Mouse (Mus musculus) heart, embryonic 14.5 days (tissue): Measurements from ENCODE around the gene Skint8. TPM values are rescaled to one million over a fixed set of nuclear protein-coding genes. Genes with fewer than 3 reads are reported as not detected.

ENCODE experiments used
- ATAC-seq: fragments of 200-750 bp; cut with Nextera tagmentation; 2 replicates; pipeline ENCODE4 v1.8.0; 2017; ENCODE audit warnings: low read depth, moderate TSS enrichment; ENCODE audit not compliant: insufficient number of reproducible peaks, insufficient read depth, low FRiP score
- H3K27ac ChIP-seq, 2 experiments: fragments of 200-500 bp in 1 of 2; fragments of 300-500 bp in 1 of 2; sonication (generic) in 1 of 2; replicated peaks in 1 of 2; 2 replicates each; pipeline ENCODE4 v1.5.1; 2012 to 2014; ENCODE audit warnings: low read depth in 2 of 2, low read length in 2 of 2, control low read depth in 1 of 2, mild to moderate bottlenecking in 1 of 2, mixed read lengths in 1 of 2; ENCODE audit not compliant: control insufficient read depth in 1 of 2, insufficient read depth in 1 of 2
- H3K27me3 ChIP-seq: fragments of 300-500 bp; sonication (generic); 2 replicates; pipeline ENCODE4 v1.6.1; 2014; ENCODE audit warnings: mild to moderate bottlenecking, low read length, control low read depth; ENCODE audit not compliant: control insufficient read depth, insufficient read depth
- H3K36me3 ChIP-seq: fragments of 300-500 bp; sonication (generic); 2 replicates; pipeline ENCODE4 v1.6.1; 2014; ENCODE audit warnings: mild to moderate bottlenecking, control low read depth, low read length, mixed read lengths; ENCODE audit not compliant: control insufficient read depth, insufficient read depth
- H3K4me1 ChIP-seq, 2 experiments: fragments of 200-500 bp in 1 of 2; fragments of 300-500 bp in 1 of 2; sonication (generic) in 1 of 2; 2 replicates each; pipeline ENCODE4 v1.6.1; 2012 to 2014; ENCODE audit warnings: low read length in 2 of 2, control low read depth in 1 of 2, mixed read lengths in 1 of 2; ENCODE audit not compliant: control insufficient read depth in 2 of 2, insufficient read depth in 2 of 2
- H3K4me2 ChIP-seq: fragments of 300-500 bp; sonication (generic); 2 replicates; pipeline ENCODE4 v1.6.1; 2014; ENCODE audit warnings: mild to moderate bottlenecking, low read length
- H3K4me3 ChIP-seq, 2 experiments: fragments of 200-500 bp in 1 of 2; fragments of 300-500 bp in 1 of 2; sonication (generic) in 1 of 2; 2 replicates each; pipeline ENCODE4 v1.5.1; 2012 to 2014; ENCODE audit warnings: low read length in 2 of 2, mild to moderate bottlenecking in 2 of 2, control low read depth in 1 of 2, low read depth in 1 of 2, moderate library complexity in 1 of 2; ENCODE audit not compliant: control insufficient read depth in 1 of 2, insufficient read depth in 1 of 2
- H3K9ac ChIP-seq: fragments of 300-500 bp; sonication (generic); 2 replicates; pipeline ENCODE4 v1.6.1; 2014; ENCODE audit warnings: mild to moderate bottlenecking, low read length
- H3K9me3 ChIP-seq: fragments of 300-500 bp; sonication (generic); 2 replicates; pipeline ENCODE4 v1.6.1; 2016; ENCODE audit warnings: low read length, control low read depth; ENCODE audit not compliant: control insufficient read depth
- WGBS: fragments of 180-500 bp; shearing (Covaris S2); extraction: QIAGEN DNeasy Blood & Tissue Kit; methylation state at CpG from one replicate; pipeline ENCODE4 v1.1.7; 2014; 5-methylcytosine and 5-hydroxymethylcytosine counted together
- polyA plus RNA-seq: library from polyadenylated mRNA; unstranded; fragments of >200 nt; fragmentation: Nextera tagmentation; extraction: Ambion mirVana; gene quantifications from 2 replicates; pipeline ENCODE4 v1.2.1, GENCODE M21; 2014

The Skint8 gene
- not detected in 2 replicates for polyA plus RNA-seq

GRCm38 (mm10) chr4:111919092-111919491 is at the start of gene Skint8:
Skint8 (plus strand) TSS chr4:111919392.
- Histone ChIP-seq H3K27ac (no peak within 1 kb of the TSS), H3K36me3 (no peaks in the 10 kb centered on the region), H3K9ac (no peak within 1 kb of the TSS), H3K9me3 (peaks cover 4% of the 10 kb centered on the region; the same call in 1 of the 2 replicates), H3K27me3 (no peaks in the 10 kb centered on the region), H3K4me2 (no peak within 1 kb of the TSS), H3K4me1 (no peaks in the 10 kb centered on the region), H3K4me3 (no peak within 1 kb of the TSS)
- 70% methylated on average over 1 of the region's 1 CpGs for WGBS
- no peak for ATAC-seq

GRCm38 (mm10) chr4:111880112-111880875 is 38.9 kb upstream of the Skint8 start:
- no peak for ATAC-seq
- no peak overlapping the region for H3K27ac ChIP-seq
- 44% methylated on average over 4 of the region's 4 CpGs for WGBS
- H3K9me3 ChIP-seq: no peaks in the 10 kb centered on the region
- H3K27me3 ChIP-seq: no peaks in the 10 kb centered on the region
- H3K9ac ChIP-seq: no peak overlapping the region
- no peaks in the 10 kb centered on the region for H3K36me3 ChIP-seq
- H3K4me1 ChIP-seq: no peaks in the 10 kb centered on the region
- H3K4me2 ChIP-seq: no peak overlapping the region
- no peak overlapping the region for H3K4me3 ChIP-seq

GRCm38 (mm10) chr4:111883543-111883942 is 35.6 kb upstream of the Skint8 start:
- no peaks in the 10 kb centered on the region for H3K4me1 ChIP-seq
- H3K36me3 ChIP-seq: no peaks in the 10 kb centered on the region
- WGBS: 77% methylated on average over 12 of the region's 12 CpGs
- no peak overlapping the region for H3K27ac ChIP-seq
- no peaks in the 10 kb centered on the region for H3K27me3 ChIP-seq
- H3K9ac ChIP-seq: no peak overlapping the region
- no peak for ATAC-seq
- no peak overlapping the region for H3K4me2 ChIP-seq
- no peak overlapping the region for H3K4me3 ChIP-seq
- no peaks in the 10 kb centered on the region for H3K9me3 ChIP-seq

- WGBS: 5% methylated on average over 7 of the region's 7 CpGs
Observed at GRCm38 (mm10) chr4:111886018-111886417, 33.2 kb upstream of the Skint8 start.

GRCm38 (mm10) chr4:111886607-111887006 is 32.6 kb upstream of the Skint8 start:
- 15% methylated on average over 4 of the region's 4 CpGs for WGBS

More at GRCm38 (mm10) chr4:111886018-111886417, 33.2 kb upstream of the Skint8 start:
- peak overlapping the region; percentile 58 for H3K4me2 ChIP-seq
- no peak for ATAC-seq
- no peak overlapping the region for H3K9ac ChIP-seq
- no peak overlapping the region for H3K27ac ChIP-seq
- H3K4me3 ChIP-seq: peak overlapping the region; percentile 8 to 20; a peak in 2 of 4 replicates
- H3K4me1 ChIP-seq: no peaks in the 10 kb centered on the region
- H3K27me3 ChIP-seq: no peaks in the 10 kb centered on the region
- H3K9me3 ChIP-seq: no peaks in the 10 kb centered on the region
- H3K36me3 ChIP-seq: no peaks in the 10 kb centered on the region

GRCm38 (mm10) chr4:111892138-111892537 is 27.1 kb upstream of the Skint8 start:
- no peaks in the 10 kb centered on the region for H3K27me3 ChIP-seq
- H3K4me2 ChIP-seq: no peak overlapping the region
- H3K36me3 ChIP-seq: no peaks in the 10 kb centered on the region
- H3K4me1 ChIP-seq: no peaks in the 10 kb centered on the region
- no peak overlapping the region for H3K4me3 ChIP-seq
- no peak for ATAC-seq
- H3K27ac ChIP-seq: no peak overlapping the region
- no peak overlapping the region for H3K9ac ChIP-seq
- H3K9me3 ChIP-seq: no peaks in the 10 kb centered on the region

More at GRCm38 (mm10) chr4:111886607-111887006, 32.6 kb upstream of the Skint8 start:
- no peaks in the 10 kb centered on the region for H3K9me3 ChIP-seq
- no peak overlapping the region for H3K4me3 ChIP-seq
- no peaks in the 10 kb centered on the region for H3K27me3 ChIP-seq
- H3K9ac ChIP-seq: no peak overlapping the region
- peak overlapping the region; percentile 58 for H3K4me2 ChIP-seq
- H3K4me1 ChIP-seq: no peaks in the 10 kb centered on the region
- H3K27ac ChIP-seq: no peak overlapping the region
- H3K36me3 ChIP-seq: no peaks in the 10 kb centered on the region
- no peak for ATAC-seq

- no peak overlapping the region for H3K4me3 ChIP-seq
- no peaks in the 10 kb centered on the region for H3K27me3 ChIP-seq
- no peaks in the 10 kb centered on the region for H3K4me1 ChIP-seq
- no peak overlapping the region for H3K9ac ChIP-seq
- H3K9me3 ChIP-seq: no peaks in the 10 kb centered on the region
- H3K36me3 ChIP-seq: no peaks in the 10 kb centered on the region
- ATAC-seq: no peak
- H3K27ac ChIP-seq: no peak overlapping the region
- 26% methylated on average over 1 of the region's 1 CpGs for WGBS
- H3K4me2 ChIP-seq: no peak overlapping the region
Observed at GRCm38 (mm10) chr4:111897755-111898154, 21.4 kb upstream of the Skint8 start.

GRCm38 (mm10) chr4:111898566-111898965 is 20.6 kb upstream of the Skint8 start:
- Histone ChIP-seq H3K4me3 (no peak overlapping the region), H3K27me3 (no peaks in the 10 kb centered on the region), H3K27ac (no peak overlapping the region), H3K4me2 (no peak overlapping the region), H3K4me1 (no peaks in the 10 kb centered on the region), H3K36me3 (no peaks in the 10 kb centered on the region), H3K9me3 (no peaks in the 10 kb centered on the region), H3K9ac (no peak overlapping the region)
- no peak for ATAC-seq
- 53% methylated on average over 4 of the region's 4 CpGs for WGBS
